Mouse (Mus musculus) embryonic fibroblast, embryonic 13.5 days (primary cell): ENCODE results near the gene Anks6. TPM values are rescaled to one million over a fixed set of nuclear protein-coding genes. Genes with fewer than 3 reads are reported as not detected.

Experiments used
- H3K27ac ChIP-seq: 2 replicates; pipeline ENCODE4 v1.5.1; 2012; ENCODE audit warnings: low read length, control low read depth, inconsistent platforms; ENCODE audit not compliant: insufficient read depth
- H3K4me1 ChIP-seq: 2 replicates; pipeline ENCODE4 v1.6.1; 2011; ENCODE audit warnings: low read length; ENCODE audit not compliant: control insufficient read depth, insufficient read depth
- H3K4me3 ChIP-seq: 2 replicates; pipeline ENCODE4 v1.5.1; 2011; ENCODE audit warnings: mild to moderate bottlenecking, control low read depth, low read length; ENCODE audit not compliant: insufficient read depth
- CTCF ChIP-seq: IDR thresholded peaks from 2 replicates; pipeline ENCODE4 v1.5.1; 2011; ENCODE audit warnings: mild to moderate bottlenecking, control low read depth, low read length, moderate library complexity, borderline replicate concordance; ENCODE audit not compliant: insufficient read depth
- POLR2A ChIP-seq: IDR thresholded peaks from 2 replicates; pipeline ENCODE4 v1.6.1; 2011; ENCODE audit warnings: low read depth, mild to moderate bottlenecking, control low read depth, low read length, moderate library complexity
- polyA plus RNA-seq: library from polyadenylated mRNA; stranded (reverse); fragments of >200 nt; gene quantifications from 2 replicates; pipeline ENCODE4 v1.2.4, GENCODE M21; 2011; ENCODE audit warnings: low read depth; ENCODE audit not compliant: missing spikeins, insufficient read length

Gene Anks6
- polyA plus RNA-seq = 6.8 and 7.0 TPM in 2 replicates

- TF ChIP-seq POLR2A = peak; percentile 91
- TF ChIP-seq CTCF = no peak
- Histone ChIP-seq H3K27ac (no peak within 1 kb of the TSS), H3K4me1 (no peaks in the 10 kb centered on the region), H3K4me3 (peak within 1 kb of the TSS; percentile 54)
Observed at GRCm38 (mm10) chr4:47056791-47057509, at the start of gene Anks6. Gene Anks6 (minus strand): TSS chr4:47057427.

GRCm38 (mm10) chr4:47103561-47103960, 46.3 kb upstream of the Anks6 start:
- TF ChIP-seq CTCF (no peak), POLR2A (no peak)
- Histone ChIP-seq H3K4me3 (no peak overlapping the region), H3K4me1 (no peaks in the 10 kb centered on the region), H3K27ac (no peak overlapping the region)

- Histone ChIP-seq H3K4me3 (no peak overlapping the region), H3K27ac (no peak overlapping the region), H3K4me1 (no peaks in the 10 kb centered on the region)
- TF ChIP-seq CTCF (no peak), POLR2A (no peak)
Observed at GRCm38 (mm10) chr4:47093647-47094046, 36.4 kb upstream of the Anks6 start.

GRCm38 (mm10) chr4:47093161-47093560, 35.9 kb upstream of the Anks6 start:
- no peaks in the 10 kb centered on the region for H3K4me1 ChIP-seq
- H3K4me3 ChIP-seq = no peak overlapping the region
- no peak for TF ChIP-seq CTCF
- TF ChIP-seq POLR2A = no peak
- H3K27ac ChIP-seq = no peak overlapping the region

- TF ChIP-seq POLR2A (no peak), CTCF (no peak)
- H3K27ac ChIP-seq = no peak overlapping the region
- peak overlapping the region; percentile 50 for H3K4me3 ChIP-seq
- no peaks in the 10 kb centered on the region for H3K4me1 ChIP-seq
Observed at GRCm38 (mm10) chr4:47092387-47093021, 35.3 kb upstream of the Anks6 start.

- TF ChIP-seq CTCF (no peak), POLR2A (peak; percentile 28; the same call in 1 of the 2 replicates)
- no peaks in the 10 kb centered on the region for H3K4me1 ChIP-seq
- no peak within 1 kb of the TSS for H3K27ac ChIP-seq
- H3K4me3 ChIP-seq = peak within 1 kb of the TSS; percentile 50
Observed at GRCm38 (mm10) chr4:47091493-47092386, 34.5 kb upstream of the Anks6 start, which contains the start of gene Galnt12. Gene Galnt12 (plus strand): TSS chr4:47091909.

GRCm38 (mm10) chr4:47088671-47089070, 31.4 kb upstream of the Anks6 start:
- TF ChIP-seq CTCF (no peak), POLR2A (no peak)
- Histone ChIP-seq H3K4me3 (no peak overlapping the region), H3K4me1 (no peaks in the 10 kb centered on the region), H3K27ac (no peak overlapping the region)

- TF ChIP-seq POLR2A (no peak), CTCF (no peak)
Observed at GRCm38 (mm10) chr4:47083824-47084223, 26.6 kb upstream of the Anks6 start.

GRCm38 (mm10) chr4:47080647-47081010, 23.4 kb upstream of the Anks6 start:
- H3K27ac ChIP-seq = no peak overlapping the region
- no peaks in the 10 kb centered on the region for H3K4me1 ChIP-seq
- TF ChIP-seq POLR2A = no peak
- TF ChIP-seq CTCF = no peak
- H3K4me3 ChIP-seq = no peak overlapping the region

More at GRCm38 (mm10) chr4:47083824-47084223, 26.6 kb upstream of the Anks6 start:
- Histone ChIP-seq H3K4me3 (no peak overlapping the region), H3K4me1 (no peaks in the 10 kb centered on the region), H3K27ac (no peak overlapping the region)

- H3K4me1 ChIP-seq = no peaks in the 10 kb centered on the region
- TF ChIP-seq CTCF (no peak), POLR2A (no peak)
- H3K4me3 ChIP-seq = no peak overlapping the region
- no peak overlapping the region for H3K27ac ChIP-seq
Observed at GRCm38 (mm10) chr4:47079997-47080646, 22.9 kb upstream of the Anks6 start.
